ENCODE assay signal across 16 mouse cellular contexts in the genomic region with DNA sequence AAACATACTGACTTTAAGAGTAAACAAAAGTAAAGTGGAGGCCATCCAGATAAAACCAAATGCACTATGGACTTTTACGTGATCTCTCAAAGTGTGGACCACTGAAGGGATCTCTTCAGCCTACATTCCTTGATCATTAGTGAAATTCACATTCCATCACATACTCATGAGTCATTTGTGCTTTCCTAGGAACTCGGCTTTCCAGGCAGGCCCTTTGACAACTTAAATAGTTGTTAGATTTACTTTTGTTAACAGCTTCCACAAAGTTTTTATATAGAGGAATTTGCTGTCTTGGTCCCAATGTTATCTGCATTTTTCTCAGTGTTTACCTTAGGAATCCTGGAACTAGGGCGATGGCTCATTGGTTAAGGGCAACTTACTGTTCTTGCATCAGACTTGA.
A peak's percentile ranks its signal among the peaks of the same experiment; 100 is the strongest.
DNase-seq lines count a peak whose midpoint lies in the region; TF ChIP-seq lines count a peak whose summit lies in the region.
"Had no signal": no experiment of that assay in that cellular context is flagged by ENCODE, and none has a peak within 500 bp of the region (broad histone marks: within the 10 kb centered on the region; RNA-seq: fewer than 3 reads in every experiment).

No protein-coding gene starts in this region.

- H3K27me3 ChIP-seq in cerebellum, adult 2 months (ENCODE audit: control insufficient read depth, insufficient read depth, low read length) = no peaks in the 10 kb centered on the region
- H3K27me3 ChIP-seq: forebrain, embryonic 15.5 days; hindbrain, embryonic 12.5 days had no signal

- 89% methylated on average over 3 of the region's 3 CpGs for WGBS in cerebellum, adult 2 months

- TF ChIP-seq CTCF in cerebellum, adult 2 months (IDR thresholded peaks at IDR 0.05; ENCODE audit: borderline replicate concordance, insufficient read depth, low read depth, low read length) = no peak
- TF ChIP-seq CTCF in layer of hippocampus, adult 2 months (conservative IDR thresholded peaks at IDR 0.05) = no peak
- TF ChIP-seq CTCF in embryonic fibroblast, embryonic 13.5 days (IDR thresholded peaks at IDR 0.05; ENCODE audit: borderline replicate concordance, insufficient read depth, low read length) = no peak

- TF ChIP-seq POLR2A in cerebellum, adult 2 months (IDR thresholded peaks at IDR 0.05; ENCODE audit: borderline replicate concordance, insufficient read depth, low read length) = no peak
- no peak for TF ChIP-seq POLR2A in embryonic fibroblast, embryonic 13.5 days (IDR thresholded peaks at IDR 0.05; ENCODE audit: low read depth, low read length)

- no peak overlapping the region for H3K4me3 ChIP-seq in cerebellum, adult 2 months (replicated peaks; ENCODE audit: insufficient read depth, low read depth, low read length)
- H3K4me3 ChIP-seq in layer of hippocampus, adult 2 months = no peak overlapping the region
- H3K4me3 ChIP-seq in embryonic fibroblast, embryonic 13.5 days (ENCODE audit: insufficient read depth, low read length) = no peak overlapping the region
- H3K4me3 ChIP-seq: embryonic facial prominence, embryonic 10.5 days; erythroblast, embryonic 14.5 days; forebrain, embryonic 15.5 days; hindbrain, embryonic 12.5 days had no signal

- no peak for DNase-seq in cerebellum, adult 2 months
- DNase-seq in cerebellum, adult 9-11 months = no peak
- no peak for DNase-seq in layer of hippocampus, adult 2 months (ENCODE audit: low spot score in 2 of 2)
- DNase-seq in layer of hippocampus, postnatal 25 days (ENCODE audit: extremely low spot score in 1 of 2, low spot score in 1 of 2) = no peak
- peak; percentile 84 for DNase-seq in Muller cell, postnatal 12 days (ENCODE audit: inconsistent ontology term)
- DNase-seq in urinary bladder, postnatal 25 days (ENCODE audit: low spot score) = no peak
- DNase-seq in thymus, postnatal 4 days = no peak
- DNase-seq: adrenal gland, postnatal 10 days; gastrocnemius, postnatal 10 days; heart, postnatal 10 days; heart, postnatal 4 days had no signal

- H3K4me1 ChIP-seq in cerebellum, adult 2 months (ENCODE audit: control insufficient read depth, insufficient read depth, low read length) = peaks cover 40% of the 10 kb centered on the region
- H3K4me1 ChIP-seq in embryonic fibroblast, embryonic 13.5 days (ENCODE audit: control insufficient read depth, insufficient read depth, low read length) = 0 out of 2 replicates have a peak, but pooled peaks cover 7% of the 10 kb centered on the region
- H3K4me1 ChIP-seq: embryonic facial prominence, embryonic 10.5 days; forebrain, embryonic 15.5 days; hindbrain, embryonic 12.5 days had no signal

- H3K27ac ChIP-seq in cerebellum, adult 2 months (ENCODE audit: insufficient read depth, low read length) = peak overlapping the region; percentile 39; the same call in 1 of the 2 replicates
- H3K27ac ChIP-seq in layer of hippocampus, adult 2 months = peak overlapping the region; percentile 91
- peak overlapping the region; percentile 91 for H3K27ac ChIP-seq in embryonic fibroblast, embryonic 13.5 days (ENCODE audit: insufficient read depth, low read length)
- H3K27ac ChIP-seq: embryonic facial prominence, embryonic 10.5 days; forebrain, embryonic 15.5 days; hindbrain, embryonic 12.5 days had no signal

Comparison
In these comparisons a context has a peak if more than half of its experiments do, and no peak if none do; other contexts are left out.
1. H3K27ac ChIP-seq: peak in every context shown above with its lines; median percentile 91 in layer of hippocampus, adult 2 months; 91 in embryonic fibroblast, embryonic 13.5 days; 39 in cerebellum, adult 2 months.